Mouse (Mus musculus) neural tube, embryonic 15.5 days (tissue): Measurements from ENCODE around the gene Gm21992. TPM values are rescaled to one million over a fixed set of nuclear protein-coding genes. Genes with fewer than 3 reads are reported as not detected.

Experiments
- ATAC-seq: fragments of 200-750 bp; cut with Nextera tagmentation; 2 replicates; pipeline ENCODE4 v1.8.0; 2017; ENCODE audit warnings: mild to moderate bottlenecking, moderate TSS enrichment, moderate library complexity; ENCODE audit not compliant: low FRiP score
- H3K27ac ChIP-seq: fragments of 300-500 bp; sonication (generic); replicated peaks from 2 replicates; pipeline ENCODE4 v1.5.1; 2015; ENCODE audit warnings: mild to moderate bottlenecking, inconsistent platforms
- H3K27me3 ChIP-seq: fragments of 300-500 bp; sonication (generic); replicated peaks from 2 replicates; pipeline ENCODE4 v1.6.1; 2015; ENCODE audit warnings: inconsistent platforms
- H3K36me3 ChIP-seq: fragments of 300-500 bp; sonication (generic); 2 replicates; pipeline ENCODE4 v1.6.1; 2015; ENCODE audit warnings: inconsistent platforms
- H3K4me1 ChIP-seq: fragments of 300-500 bp; sonication (generic); 2 replicates; pipeline ENCODE4 v1.6.1; 2015; ENCODE audit warnings: inconsistent platforms
- H3K4me2 ChIP-seq: fragments of 300-500 bp; sonication (generic); 2 replicates; pipeline ENCODE4 v1.6.1; 2015; ENCODE audit warnings: inconsistent platforms, mild to moderate bottlenecking, moderate library complexity
- H3K4me3 ChIP-seq: fragments of 300-500 bp; sonication (generic); replicated peaks from 2 replicates; pipeline ENCODE4 v1.5.1; 2015; ENCODE audit warnings: mild to moderate bottlenecking, inconsistent platforms
- H3K9ac ChIP-seq: fragments of 300-500 bp; sonication (generic); replicated peaks from 2 replicates; pipeline ENCODE4 v1.6.1; 2015; ENCODE audit warnings: mild to moderate bottlenecking, inconsistent platforms
- H3K9me3 ChIP-seq: fragments of 300-500 bp; sonication (generic); replicated peaks from 2 replicates; pipeline ENCODE4 v1.6.1; 2016; ENCODE audit warnings: inconsistent platforms
- WGBS: fragments of 180-500 bp; shearing (Covaris S2); methylation state at CpG from one replicate; pipeline ENCODE4 v1.1.7; 2015; ENCODE audit warnings: mixed read lengths; 5-methylcytosine and 5-hydroxymethylcytosine counted together
- polyA plus RNA-seq: library from polyadenylated mRNA; unstranded; fragments of >200 nt; fragmentation: Nextera tagmentation; extraction: Ambion mirVana; gene quantifications from 2 replicates; pipeline ENCODE4 v1.2.1, GENCODE M21; 2015

The Gm21992 gene
- polyA plus RNA-seq = 14.8 and 20.1 TPM in 2 replicates

- peaks cover 31% of the 10 kb centered on the region for H3K4me1 ChIP-seq
- no peaks in the 10 kb centered on the region for H3K27me3 ChIP-seq
- no peaks in the 10 kb centered on the region for H3K9me3 ChIP-seq
- ATAC-seq = peak; percentile 98
- H3K27ac ChIP-seq = peak within 1 kb of the TSS; percentile 94
- peak within 1 kb of the TSS; percentile 85 for H3K9ac ChIP-seq
- H3K36me3 ChIP-seq = no peaks in the 10 kb centered on the region
- WGBS = under 1% methylated on average over 83 of the region's 83 CpGs
- peak within 1 kb of the TSS; percentile 85 for H3K4me2 ChIP-seq
- H3K4me3 ChIP-seq = peak within 1 kb of the TSS; percentile 87
Observed at GRCm38 (mm10) chr19:4811063-4811908, at the start of gene Gm21992, which contains the start of gene Rbm14. Gene Gm21992 (minus strand): TSS chr19:4811612. Gene Rbm14 (minus strand): TSS chr19:4811634.

DNA sequence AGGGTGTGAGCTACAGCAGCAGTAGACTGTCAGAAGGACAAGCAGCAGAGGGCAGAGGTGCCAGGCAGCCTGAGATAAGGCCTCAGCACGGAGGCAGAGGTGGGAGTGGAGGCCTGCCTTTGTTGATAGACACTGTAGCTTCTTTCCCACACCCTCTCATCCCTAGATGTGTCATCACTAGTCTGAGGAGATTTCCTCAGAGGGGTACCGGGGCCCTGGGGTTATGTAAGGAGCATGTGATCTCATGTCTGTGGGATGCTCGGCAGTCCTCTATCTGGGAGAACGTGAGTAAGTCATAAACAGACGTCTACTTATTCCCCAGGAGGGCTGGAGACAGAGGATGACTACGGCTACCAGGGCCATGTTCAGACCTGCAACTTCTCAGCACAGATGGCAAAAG is 47.7 kb upstream of the Gm21992 start:
- 69% methylated on average over 6 of the region's 6 CpGs for whole genome bisulfite sequencing
- ATAC-seq = no peak

GRCm38 (mm10) chr19:4855951-4856350 is 44.5 kb upstream of the Gm21992 start:
- whole genome bisulfite sequencing = 85% methylated on average over 4 of the region's 4 CpGs
- Histone ChIP-seq H3K9ac (0 out of 2 replicates have a peak overlapping the region, but pooled peaks have one; percentile 23), H3K4me1 (peaks cover 17% of the 10 kb centered on the region), H3K27me3 (no peaks in the 10 kb centered on the region), H3K4me2 (peak overlapping the region; percentile 98), H3K27ac (no peak overlapping the region), H3K4me3 (peak overlapping the region; percentile 76), H3K36me3 (peaks cover 30% of the 10 kb centered on the region), H3K9me3 (no peaks in the 10 kb centered on the region)
- ATAC-seq = no peak

More for the DNA sequence above, 47.7 kb upstream of the Gm21992 start:
- no peak overlapping the region for H3K27ac ChIP-seq
- H3K9ac ChIP-seq = no peak overlapping the region
- peaks cover 17% of the 10 kb centered on the region for H3K4me1 ChIP-seq
- H3K4me2 ChIP-seq = no peak overlapping the region
- H3K36me3 ChIP-seq = peaks cover 38% of the 10 kb centered on the region
- no peaks in the 10 kb centered on the region for H3K27me3 ChIP-seq
- H3K4me3 ChIP-seq = no peak overlapping the region
- no peaks in the 10 kb centered on the region for H3K9me3 ChIP-seq

DNA sequence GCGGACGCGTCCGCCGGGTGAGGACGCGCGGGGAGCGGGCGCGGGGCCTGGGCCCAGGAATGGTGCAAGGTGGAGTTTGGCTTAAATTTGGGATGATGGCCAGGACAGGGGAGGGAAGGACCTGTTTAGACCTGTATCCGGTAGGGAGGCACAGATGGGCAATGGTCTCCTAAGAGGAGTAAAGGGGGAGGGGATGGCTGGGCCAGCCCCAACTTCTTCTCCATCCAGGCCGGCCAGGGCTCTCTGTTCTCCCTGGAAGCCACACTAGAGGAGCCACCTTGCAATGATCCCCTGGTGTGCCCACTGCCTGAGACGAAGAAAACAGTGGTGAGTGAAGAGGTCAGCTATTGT is 44.0 kb upstream of the Gm21992 start:
- H3K27me3 ChIP-seq = no peaks in the 10 kb centered on the region
- no peaks in the 10 kb centered on the region for H3K9me3 ChIP-seq
- H3K4me3 ChIP-seq = peak overlapping the region; percentile 76
- H3K36me3 ChIP-seq = peaks cover 25% of the 10 kb centered on the region
- H3K4me2 ChIP-seq = peak overlapping the region; percentile 98
- peaks cover 17% of the 10 kb centered on the region for H3K4me1 ChIP-seq
- H3K27ac ChIP-seq = peak overlapping the region; percentile 77
- 4% methylated on average over 14 of the region's 14 CpGs for WGBS
- peak overlapping the region; percentile 72 for H3K9ac ChIP-seq
- ATAC-seq = no peak; the same call in 1 of the 2 replicates

DNA sequence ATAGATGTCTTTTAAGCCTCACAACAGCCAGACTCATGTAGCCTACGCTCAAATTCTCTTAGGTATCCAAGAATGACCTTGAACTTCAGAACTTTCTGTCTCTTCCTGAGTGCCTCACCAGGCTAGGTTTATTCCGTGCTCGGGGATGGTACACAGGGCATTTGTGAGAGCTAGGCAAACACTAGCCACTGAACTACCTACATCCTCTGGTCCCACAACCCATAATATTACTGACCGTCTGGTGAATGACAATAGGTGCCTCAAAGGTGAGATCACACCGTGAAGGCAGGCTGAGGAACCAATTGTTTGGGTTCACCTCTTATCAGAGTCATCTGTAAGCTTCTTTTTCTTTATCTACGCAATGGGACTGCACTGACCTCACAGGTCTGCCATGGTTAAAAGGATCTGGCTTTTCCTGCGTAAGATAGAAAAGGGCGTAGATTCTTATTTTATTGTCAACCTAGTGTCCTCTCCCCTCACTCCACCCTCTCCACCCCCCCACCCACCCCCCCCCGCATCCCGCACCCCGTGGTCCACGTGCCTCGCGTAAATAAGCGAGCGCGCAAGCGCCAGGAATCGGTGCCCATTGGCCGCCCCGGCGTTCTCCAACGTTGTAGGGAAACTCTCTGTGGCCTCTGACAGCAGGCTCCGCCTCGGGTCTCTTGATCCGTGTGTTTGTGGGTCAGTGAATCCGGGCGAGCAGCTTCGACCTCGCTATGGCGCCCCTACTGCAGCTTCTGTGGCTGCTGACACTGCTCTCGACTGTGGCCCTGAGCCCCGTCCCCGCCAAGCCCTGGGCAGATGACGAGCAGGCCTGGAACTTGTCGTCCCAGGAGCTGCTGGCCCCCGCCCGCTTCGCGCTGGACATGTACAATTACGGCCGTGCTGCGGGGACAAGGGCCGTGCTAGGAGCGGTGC is 43.4 kb upstream of the Gm21992 start, which contains the start of gene Ctsf:
Gene Ctsf, plus strand, starts transcription at position 579 of the 918 bp plus-strand sequence.
- Histone ChIP-seq H3K27ac (peak within 1 kb of the TSS; percentile 77), H3K4me2 (peak within 1 kb of the TSS; percentile 98), H3K9ac (peak within 1 kb of the TSS; percentile 72), H3K9me3 (no peaks in the 10 kb centered on the region), H3K36me3 (peaks cover 20% of the 10 kb centered on the region), H3K4me1 (peaks cover 17% of the 10 kb centered on the region), H3K27me3 (no peaks in the 10 kb centered on the region), H3K4me3 (peak within 1 kb of the TSS; percentile 76)
- WGBS = 3% methylated on average over 45 of the region's 45 CpGs
- peak; percentile 92 for ATAC-seq

- WGBS = 50% methylated on average over 5 of the region's 5 CpGs
- Histone ChIP-seq H3K4me2 (no peak overlapping the region), H3K9ac (no peak overlapping the region), H3K4me3 (no peak overlapping the region), H3K27ac (no peak overlapping the region), H3K36me3 (no peaks in the 10 kb centered on the region), H3K9me3 (no peaks in the 10 kb centered on the region), H3K27me3 (no peaks in the 10 kb centered on the region), H3K4me1 (peaks cover 6% of the 10 kb centered on the region)
- ATAC-seq = no peak
Observed at GRCm38 (mm10) chr19:4850281-4850680, 38.9 kb upstream of the Gm21992 start.

DNA sequence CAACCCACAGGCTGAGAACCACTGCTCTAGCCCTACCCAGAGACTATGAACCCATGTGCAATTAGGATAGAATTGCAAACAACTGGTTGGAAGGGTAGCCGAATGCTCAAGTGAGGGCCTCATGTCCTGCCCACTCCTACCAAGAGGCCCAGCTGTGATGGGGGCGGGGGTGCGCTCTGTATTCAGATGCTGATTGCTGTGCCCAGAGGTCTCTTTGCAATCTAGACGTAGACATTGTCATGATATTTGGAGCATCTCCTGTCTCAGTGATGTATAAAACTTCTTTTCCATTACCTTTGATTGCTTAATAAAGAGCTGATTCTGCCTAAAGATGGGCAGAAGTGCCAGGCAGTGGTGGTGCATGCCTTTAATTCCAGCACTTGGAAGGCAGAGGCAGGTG is 38.4 kb upstream of the Gm21992 start:
- H3K27ac ChIP-seq = no peak overlapping the region
- no peaks in the 10 kb centered on the region for H3K27me3 ChIP-seq
- 50% methylated on average over 4 of the region's 4 CpGs for WGBS
- H3K4me3 ChIP-seq = no peak overlapping the region
- no peaks in the 10 kb centered on the region for H3K36me3 ChIP-seq
- no peak overlapping the region for H3K9ac ChIP-seq
- H3K4me1 ChIP-seq = peaks cover 6% of the 10 kb centered on the region
- H3K9me3 ChIP-seq = no peaks in the 10 kb centered on the region
- H3K4me2 ChIP-seq = no peak overlapping the region
- no peak for ATAC-seq

- Histone ChIP-seq H3K9ac (no peak overlapping the region), H3K27ac (no peak overlapping the region), H3K27me3 (peaks cover 2% of the 10 kb centered on the region; the same call in 1 of the 2 replicates), H3K36me3 (no peaks in the 10 kb centered on the region), H3K4me3 (no peak overlapping the region), H3K9me3 (no peaks in the 10 kb centered on the region), H3K4me2 (no peak overlapping the region), H3K4me1 (no peaks in the 10 kb centered on the region)
- 41% methylated on average over 7 of the region's 7 CpGs for WGBS
- no peak for ATAC-seq
Observed at GRCm38 (mm10) chr19:4847490-4847889, 36.1 kb upstream of the Gm21992 start.

GRCm38 (mm10) chr19:4845846-4846245 is 34.4 kb upstream of the Gm21992 start:
- Histone ChIP-seq H3K36me3 (no peaks in the 10 kb centered on the region), H3K9ac (no peak overlapping the region), H3K4me2 (no peak overlapping the region), H3K27ac (no peak overlapping the region), H3K4me1 (no peaks in the 10 kb centered on the region), H3K9me3 (no peaks in the 10 kb centered on the region), H3K4me3 (no peak overlapping the region), H3K27me3 (peaks cover 14% of the 10 kb centered on the region)
- ATAC-seq = no peak
- 70% methylated on average over 2 of the region's 2 CpGs for WGBS

DNA sequence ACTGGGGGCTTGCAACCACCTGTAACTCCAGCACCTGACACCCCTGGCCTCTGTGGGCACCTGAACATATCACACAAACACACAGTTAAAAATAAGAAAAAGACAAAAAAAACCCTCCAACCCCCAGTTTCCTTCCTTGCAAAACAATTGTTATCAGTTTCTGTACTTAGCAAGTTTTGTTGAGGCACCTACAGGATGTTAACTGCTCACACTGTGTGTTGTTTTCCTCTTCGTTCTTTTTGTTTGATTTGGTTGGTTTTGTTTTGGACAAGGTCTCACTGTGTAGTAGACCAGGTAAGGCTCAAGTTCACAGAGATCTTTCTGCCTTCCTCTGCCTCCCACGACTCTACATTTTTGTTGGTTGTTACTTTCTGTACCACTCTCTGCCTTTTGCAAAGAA is 31.2 kb upstream of the Gm21992 start:
- Histone ChIP-seq H3K36me3 (no peaks in the 10 kb centered on the region), H3K9ac (no peak overlapping the region), H3K4me2 (no peak overlapping the region), H3K27me3 (peaks cover 24% of the 10 kb centered on the region), H3K4me1 (peaks cover 22% of the 10 kb centered on the region), H3K9me3 (no peaks in the 10 kb centered on the region), H3K27ac (no peak overlapping the region), H3K4me3 (no peak overlapping the region)
- 75% methylated on average over 2 of the region's 2 CpGs for WGBS
- ATAC-seq = no peak

- WGBS = 83% methylated on average over 9 of the region's 9 CpGs
Observed at GRCm38 (mm10) chr19:4840848-4841247, 29.4 kb upstream of the Gm21992 start.

More at GRCm38 (mm10) chr19:4840848-4841247, 29.4 kb upstream of the Gm21992 start:
- H3K9me3 ChIP-seq = no peaks in the 10 kb centered on the region
- peaks cover 24% of the 10 kb centered on the region for H3K27me3 ChIP-seq
- H3K4me3 ChIP-seq = no peak overlapping the region
- no peaks in the 10 kb centered on the region for H3K36me3 ChIP-seq
- no peak overlapping the region for H3K4me2 ChIP-seq
- no peak overlapping the region for H3K9ac ChIP-seq
- H3K4me1 ChIP-seq = peaks cover 22% of the 10 kb centered on the region
- no peak overlapping the region for H3K27ac ChIP-seq
- ATAC-seq = no peak
